Mouse (Mus musculus) CH12.LX (cell line): ENCODE results near the gene Gatd1. TPM values are rescaled to one million over a fixed set of nuclear protein-coding genes. Genes with fewer than 3 reads are reported as not detected.
A peak's percentile ranks its signal among the peaks of the same experiment; 100 is the strongest.

Experiments
- DNase-seq: peaks from one replicate; pipeline ENCODE4 v3.0.0-alpha.2; 2013; ENCODE audit errors: extremely low read depth
- H3K27ac ChIP-seq: 2 replicates; pipeline ENCODE4 v1.5.1; 2012; ENCODE audit warnings: low read depth, mild to moderate bottlenecking, control low read depth, moderate library complexity; ENCODE audit not compliant: insufficient read depth
- H3K27me3 ChIP-seq: replicated peaks from 2 replicates; pipeline ENCODE3; 2012; ENCODE audit warnings: inconsistent platforms
- H3K36me3 ChIP-seq, 2 experiments: replicated peaks in 1 of 2; 2 replicates each; pipeline versions ENCODE3 to v1.6.1; 2012; ENCODE audit warnings: inconsistent platforms in 1 of 2, low read length in 1 of 2, mild to moderate bottlenecking in 1 of 2, mixed read lengths in 1 of 2, moderate library complexity in 1 of 2; ENCODE audit not compliant: control insufficient read depth in 1 of 2, insufficient read depth in 1 of 2
- H3K4me1 ChIP-seq, 2 experiments: 2 replicates each; pipeline ENCODE4 v1.6.1; 2012; ENCODE audit warnings: inconsistent platforms in 1 of 2, moderate library complexity in 1 of 2; ENCODE audit not compliant: insufficient read depth in 2 of 2, control insufficient read depth in 1 of 2
- H3K4me2 ChIP-seq: 2 replicates; pipeline ENCODE4 v1.6.1; 2012; ENCODE audit warnings: low read depth, mild to moderate bottlenecking, control low read depth; ENCODE audit not compliant: poor library complexity, insufficient read depth, severe bottlenecking
- H3K4me3 ChIP-seq, 3 experiments: fragments of 150-350 bp in 1 of 3; sonication (generic) in 1 of 3; replicated peaks in 1 of 3; 2 replicates each; pipeline versions ENCODE3 to v1.5.1; 2011 to 2012; ENCODE audit warnings: low read depth in 2 of 3, low read length in 2 of 3, mild to moderate bottlenecking in 2 of 3, moderate library complexity in 2 of 3, control low read depth in 1 of 3, improper control_type of control experiment in 1 of 3, inconsistent platforms in 1 of 3, mixed read lengths in 1 of 3; ENCODE audit not compliant: poor library complexity in 1 of 3
- H3K79me2 ChIP-seq: replicated peaks from 2 replicates; pipeline ENCODE4 v1.6.1; 2012; ENCODE audit warnings: mild to moderate bottlenecking, moderate library complexity; ENCODE audit not compliant: control insufficient read depth, poor library complexity, insufficient read depth, severe bottlenecking; ENCODE audit errors: extremely low read depth
- H3K9ac ChIP-seq: 2 replicates; pipeline ENCODE4 v1.6.1; 2012; ENCODE audit warnings: low read depth, mild to moderate bottlenecking, control low read depth, moderate library complexity; ENCODE audit not compliant: insufficient read depth
- H3K9me3 ChIP-seq: replicated peaks from 2 replicates; pipeline ENCODE3; 2012; ENCODE audit warnings: low read length, inconsistent platforms, mixed read lengths
- BHLHE40 ChIP-seq: IDR thresholded peaks from 2 replicates; pipeline ENCODE4 v1.6.1; 2011; ENCODE audit warnings: mild to moderate bottlenecking, low read depth, low read length, improper control_type of control experiment
- CHD1 ChIP-seq: IDR thresholded peaks from 2 replicates; pipeline ENCODE4 v1.6.1; 2012; ENCODE audit warnings: low read depth, low read length, improper control_type of control experiment, inconsistent platforms
- E2F4 ChIP-seq: IDR thresholded peaks from 2 replicates; pipeline ENCODE4 v1.6.1; 2011; ENCODE audit warnings: low read depth, low read length, improper control_type of control experiment; ENCODE audit not compliant: insufficient replicate concordance
- ELF1 ChIP-seq: IDR thresholded peaks from 2 replicates; pipeline ENCODE4 v1.6.1; 2014; ENCODE audit warnings: low read depth, mild to moderate bottlenecking, inconsistent platforms, low read length, improper control_type of control experiment
- GABPA ChIP-seq: IDR thresholded peaks from 2 replicates; pipeline ENCODE4 v1.6.1; 2012; ENCODE audit warnings: low read depth, low read length, improper control_type of control experiment, inconsistent platforms; ENCODE audit not compliant: insufficient replicate concordance
- IRF4 ChIP-seq: IDR thresholded peaks from 2 replicates; pipeline ENCODE4 v1.6.1; 2014; ENCODE audit warnings: low read depth, mild to moderate bottlenecking, inconsistent platforms, low read length, improper control_type of control experiment
- JUND ChIP-seq: conservative IDR thresholded peaks from 2 replicates; pipeline ENCODE4 v1.6.1; 2011; ENCODE audit warnings: low read depth, low read length, improper control_type of control experiment
- KAT2A ChIP-seq: IDR thresholded peaks from 2 replicates; pipeline ENCODE4 v1.6.1; 2012; ENCODE audit warnings: low read length, improper control_type of control experiment, inconsistent platforms; ENCODE audit not compliant: insufficient replicate concordance
- MAFK ChIP-seq: IDR thresholded peaks from 2 replicates; pipeline ENCODE4 v1.6.1; 2011; ENCODE audit warnings: low read length, improper control_type of control experiment; ENCODE audit not compliant: insufficient replicate concordance
- MAZ ChIP-seq: IDR thresholded peaks from 2 replicates; pipeline ENCODE4 v1.6.1; 2012; ENCODE audit warnings: low read depth, mild to moderate bottlenecking, inconsistent platforms, low read length, improper control_type of control experiment, moderate library complexity
- MEF2A ChIP-seq: IDR thresholded peaks from 2 replicates; pipeline ENCODE4 v1.6.1; 2014; ENCODE audit warnings: low read depth, mild to moderate bottlenecking, inconsistent platforms, low read length, improper control_type of control experiment, borderline replicate concordance
- MYC ChIP-seq: IDR thresholded peaks from 2 replicates; pipeline ENCODE4 v1.6.1; 2011; ENCODE audit warnings: low read depth, mild to moderate bottlenecking, improper control_type of control experiment, low read length
- NRF1 ChIP-seq: IDR thresholded peaks from 2 replicates; pipeline ENCODE4 v1.6.1; 2014; ENCODE audit warnings: low read depth, mild to moderate bottlenecking, inconsistent platforms, low read length, improper control_type of control experiment, moderate library complexity
- POLR2A ChIP-seq: IDR thresholded peaks from 2 replicates; pipeline ENCODE4 v1.6.1; 2011; ENCODE audit warnings: low read depth, mild to moderate bottlenecking, improper control_type of control experiment, low read length
- RAD21 ChIP-seq: IDR thresholded peaks from 2 replicates; pipeline ENCODE4 v1.6.1; 2011; ENCODE audit warnings: low read depth, mild to moderate bottlenecking, low read length, improper control_type of control experiment, moderate library complexity
- SIN3A ChIP-seq: IDR thresholded peaks from 2 replicates; pipeline ENCODE4 v1.6.1; 2012; ENCODE audit warnings: low read length, improper control_type of control experiment, inconsistent platforms
- TBP ChIP-seq: conservative IDR thresholded peaks from 2 replicates; pipeline ENCODE4 v1.6.1; 2011; ENCODE audit warnings: low read depth, low read length, improper control_type of control experiment
- TCF12 ChIP-seq: IDR thresholded peaks from 2 replicates; pipeline ENCODE4 v1.6.1; 2014; ENCODE audit warnings: low read depth, mild to moderate bottlenecking, inconsistent platforms, low read length, improper control_type of control experiment
- UBTF ChIP-seq: IDR thresholded peaks from 2 replicates; pipeline ENCODE4 v1.6.1; 2012; ENCODE audit warnings: low read depth, mild to moderate bottlenecking, inconsistent platforms, low read length, improper control_type of control experiment, moderate library complexity
- USF1 ChIP-seq: IDR thresholded peaks from 2 replicates; pipeline ENCODE4 v1.6.1; 2014; ENCODE audit warnings: low read depth, mild to moderate bottlenecking, inconsistent platforms, low read length, improper control_type of control experiment
- USF2 ChIP-seq: conservative IDR thresholded peaks from 2 replicates; pipeline ENCODE4 v1.6.1; 2011; ENCODE audit warnings: low read depth, low read length, improper control_type of control experiment
- ZMIZ1 ChIP-seq: IDR thresholded peaks from 2 replicates; pipeline ENCODE4 v1.6.1; 2012; ENCODE audit warnings: low read depth, mild to moderate bottlenecking, inconsistent platforms, low read length, improper control_type of control experiment
- ZNF384 ChIP-seq: IDR thresholded peaks from 2 replicates; pipeline ENCODE4 v1.6.1; 2012; ENCODE audit warnings: low read depth, low read length, improper control_type of control experiment, inconsistent platforms
- dilution Hi-C: fragments of 300-500 bp; cut with MboI; formaldehyde crosslinking; loops from 2 replicates; pipeline ENCODE4 v1.14.3; 2020; ENCODE audit warnings: low sequenced_read_pairs; ENCODE audit not compliant: extremely low pct_unique_long_range_greater_than_20kb, extremely low pct_ligation_motif_present
- in situ Hi-C: fragments of 300-500 bp; cut with MboI; formaldehyde crosslinking; loops from 3 replicates; pipeline ENCODE4 v1.14.3; 2019; ENCODE audit warnings: low sequenced_read_pairs, low pct_ligation_motif_present, low pct_unique_long_range_greater_than_20kb, mixed read lengths
- polyA plus RNA-seq: library from polyadenylated mRNA; unstranded; fragments of >175 nt; gene quantifications from 2 replicates; pipeline ENCODE4 v1.2.1, GENCODE M21; 2012; ENCODE audit warnings: low read depth; ENCODE audit not compliant: insufficient read length
- total RNA-seq, 2 experiments: library from RNA; depleted of rRNA; stranded (reverse); fragments of 300-350 nt in 1 of 2; fragments of >200 nt in 1 of 2; gene quantifications; 2 replicates each; pipeline ENCODE4 v1.2.3; 2012 to 2014

The Gatd1 gene
- total and polyA plus RNA-seq, 3 experiments, result 21.2 to 31.4 (median 29.6) TPM

DNA sequence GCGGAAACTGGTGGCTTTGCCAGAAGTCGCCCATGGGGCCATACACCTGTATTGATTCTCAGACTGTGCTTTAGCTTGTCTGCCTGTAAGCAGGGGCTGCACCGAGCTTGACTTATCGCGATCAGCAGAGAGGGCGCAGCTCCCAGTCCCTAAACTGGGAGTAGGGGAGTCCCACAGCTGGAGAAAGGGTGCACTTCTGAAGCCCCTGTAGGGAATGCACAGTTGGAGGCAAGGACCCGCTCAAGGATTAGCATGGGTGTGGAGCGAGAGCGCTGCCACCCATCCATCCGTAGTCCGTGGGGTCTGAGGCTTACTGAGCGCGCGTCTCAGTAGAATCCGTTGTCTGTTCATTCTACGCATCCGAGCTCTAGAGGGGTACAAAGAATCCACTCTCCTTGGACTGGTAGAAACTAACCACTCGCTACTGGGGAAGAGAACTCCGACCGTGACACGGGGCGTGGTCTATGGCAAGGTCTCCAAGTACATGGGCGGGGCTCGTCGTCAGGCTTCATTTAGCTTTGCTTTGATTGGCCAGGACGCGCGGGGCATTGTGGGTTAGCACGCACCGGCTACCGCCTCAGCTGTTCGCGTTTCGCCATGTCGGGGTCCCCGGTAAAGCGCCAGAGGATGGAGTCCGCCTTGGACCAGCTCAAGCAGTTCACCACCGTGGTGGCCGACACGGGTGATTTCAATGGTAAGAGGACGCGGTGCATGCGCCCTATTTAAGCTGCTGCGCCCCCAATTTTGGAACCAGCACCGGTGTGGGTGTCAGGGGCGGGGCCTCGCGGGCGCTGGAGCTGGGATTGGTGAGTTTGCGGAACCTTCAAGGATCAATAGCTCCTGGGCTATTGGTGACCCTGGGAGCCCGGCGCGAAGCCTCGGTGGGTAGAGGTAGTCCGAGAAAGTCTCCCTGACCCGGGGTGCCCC lies 22.0 kb downstream of the Gatd1 start, which contains the start of gene Taldo1 (continued):
- peak; percentile 59 for TF ChIP-seq ELF1
- no peak for TF ChIP-seq USF2
- peak; percentile 90 for TF ChIP-seq POLR2A
- peak; percentile 68 for TF ChIP-seq TBP
- TF ChIP-seq IRF4, result 0 out of 2 replicates have a peak, but pooled peaks have one; percentile 27
- peak; percentile 65; the same call in 1 of the 2 replicates for TF ChIP-seq ZMIZ1
- TF ChIP-seq USF1, result no peak

DNA sequence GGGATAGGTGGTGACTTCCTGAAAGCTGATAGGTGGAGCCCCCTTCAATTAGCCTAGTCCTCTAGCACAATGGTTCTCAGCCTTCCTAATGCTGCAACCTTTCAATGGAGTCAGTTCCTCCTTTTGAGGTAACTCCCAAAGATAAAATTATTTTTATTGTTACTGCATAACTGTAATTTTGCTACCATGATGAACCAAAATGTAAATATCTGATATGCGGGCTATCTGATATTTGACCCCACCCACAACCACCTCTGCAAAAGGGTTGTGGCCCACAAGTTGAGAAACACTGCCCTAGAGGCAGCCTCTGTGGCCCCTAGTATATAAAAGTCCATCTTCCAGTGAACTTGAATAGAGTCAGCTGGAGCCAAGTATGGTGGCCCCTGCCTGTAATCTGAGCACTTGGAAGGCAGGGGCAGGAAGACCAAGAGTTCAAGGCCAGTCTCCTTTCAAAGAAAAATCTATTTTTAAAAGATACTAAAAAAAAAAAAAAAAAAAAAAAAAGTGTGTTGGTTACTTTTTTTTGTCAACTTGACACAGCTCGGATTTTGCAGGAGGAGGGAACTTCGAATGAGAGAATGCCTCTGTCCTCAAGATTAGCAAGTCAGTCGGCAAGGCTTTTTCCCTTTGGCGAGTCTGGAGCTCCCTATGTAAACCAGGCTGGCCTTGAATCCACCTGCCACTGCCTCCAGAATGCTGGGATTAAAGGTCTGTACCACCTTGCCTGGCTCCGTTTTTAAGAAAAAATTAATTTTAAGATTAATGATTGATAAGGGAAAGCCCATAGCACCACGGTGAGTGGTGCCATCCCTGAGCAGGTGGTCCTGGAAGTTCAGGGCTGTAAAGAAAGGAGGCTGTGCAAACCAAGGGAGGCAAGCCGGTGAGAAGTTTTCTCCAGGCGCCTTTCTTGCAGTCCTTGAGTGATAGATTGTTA lies 23.3 kb downstream of the Gatd1 start:
- H3K9ac ChIP-seq, result no peak overlapping the region

DNA sequence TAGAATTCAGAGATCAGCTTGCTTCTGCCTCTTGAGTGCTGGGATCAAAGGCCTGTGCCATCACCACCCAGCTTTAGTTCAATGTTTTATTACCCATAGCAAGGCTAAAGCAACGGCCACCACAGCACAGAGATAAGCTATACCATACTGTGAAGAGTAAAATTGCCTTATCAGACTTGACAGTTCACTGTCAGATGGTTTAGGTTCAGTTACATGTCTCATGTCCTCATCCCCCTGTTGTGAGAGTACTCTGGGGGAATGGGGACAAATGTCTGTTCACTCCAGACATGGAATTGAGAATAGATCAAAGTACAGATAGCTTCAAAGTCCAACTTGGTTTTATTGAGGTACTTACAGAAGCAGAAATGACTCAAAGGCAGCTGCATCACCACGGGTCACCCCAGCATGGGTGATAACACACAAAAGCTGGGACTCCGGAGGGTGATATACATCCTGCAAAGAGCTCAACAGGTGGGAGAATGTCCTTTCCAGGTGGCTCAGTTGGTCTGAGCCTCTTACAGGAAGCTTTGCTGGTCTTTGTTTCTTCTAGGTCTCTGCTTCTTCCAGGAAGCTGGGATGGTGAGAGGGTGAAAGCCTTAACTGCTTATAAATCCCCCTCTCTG lies 25.3 kb downstream of the Gatd1 start:
- TF ChIP-seq GABPA (no peak), SIN3A (no peak), MAFK (no peak), ZNF384 (no peak), MYC (no peak), JUND (no peak), BHLHE40 (no peak), TBP (no peak), E2F4 (no peak)
- in situ Hi-C loops (no loop called here), dilution Hi-C loops (no loop called here)
- no peak overlapping the region for H3K4me3 ChIP-seq
- no peak for DNase-seq
- peaks cover 11% of the 10 kb centered on the region for H3K79me2 ChIP-seq
- H3K4me1 ChIP-seq, result peaks cover 0 to 19% of the 10 kb centered on the region in 2 experiments; a peak in 2 of 4 replicates
- no peaks in the 10 kb centered on the region for H3K9me3 ChIP-seq
- H3K27ac ChIP-seq, result no peak overlapping the region
- peaks cover 10% of the 10 kb centered on the region for H3K27me3 ChIP-seq
- no peaks in the 10 kb centered on the region for H3K36me3 ChIP-seq
- no peak overlapping the region for H3K4me2 ChIP-seq
- H3K9ac ChIP-seq, result no peak overlapping the region

More for the DNA sequence above, 23.3 kb downstream of the Gatd1 start:
- Histone ChIP-seq H3K36me3 (peaks cover 2 to 7% of the 10 kb centered on the region in 2 experiments), H3K4me3 (no peak overlapping the region), H3K4me2 (no peak overlapping the region), H3K27me3 (peaks cover 7% of the 10 kb centered on the region), H3K9me3 (no peaks in the 10 kb centered on the region), H3K79me2 (peaks cover 18% of the 10 kb centered on the region), H3K27ac (no peak overlapping the region), H3K4me1 (peaks cover 4 to 32% of the 10 kb centered on the region in 2 experiments)
- DNase-seq, result no peak
- TF ChIP-seq KAT2A (no peak), GABPA (no peak), BHLHE40 (no peak), MAZ (no peak), TCF12 (no peak), POLR2A (no peak), UBTF (no peak), NRF1 (no peak), ELF1 (no peak), MEF2A (no peak), RAD21 (no peak), CHD1 (no peak)
- in situ Hi-C loops, result no loop called here
- dilution Hi-C loops, result no loop called here
